Mouse (Mus musculus): ENCODE measurements around the gene Clock.

DNA sequence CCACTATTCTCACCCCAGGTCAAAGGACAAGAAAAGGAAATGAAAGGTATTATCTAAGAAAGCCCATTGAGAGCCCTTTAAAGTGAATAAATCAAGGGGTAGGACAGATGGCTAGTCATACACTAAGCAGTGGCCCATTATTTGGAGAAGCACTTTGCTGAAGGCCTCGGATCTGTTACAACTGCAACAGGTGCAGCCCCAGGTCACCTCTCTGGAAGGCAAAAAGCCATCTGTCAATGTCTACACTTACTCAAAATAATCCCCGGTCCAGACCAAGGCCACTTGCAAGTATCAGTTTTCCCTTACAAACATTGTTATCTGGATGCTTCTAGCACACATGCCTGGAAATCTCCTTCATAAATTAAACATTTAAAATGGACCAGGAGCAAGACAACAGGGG is 36.3 kb upstream of the Clock start:
- TF ChIP-seq GATA1 (IDR thresholded peaks at IDR 0.05; ENCODE audit: borderline replicate concordance, low read length) (no peak), FLI1 (IDR thresholded peaks at IDR 0.05; ENCODE audit: low read length) (no peak)
